8 mouse cellular contexts compared by ENCODE assay signal in genomic region chr6:86370764-86371339, GRCm38 (mm10). TPM values are rescaled to one million over a fixed set of nuclear protein-coding genes. Genes with fewer than 3 reads are reported as not detected.
DNase-seq lines count a peak whose midpoint lies in the region; ATAC-seq and TF ChIP-seq lines count a peak whose summit lies in the region.

TSS of gene Snrpg (plus strand) at chr6:86371304.

- WGBS in kidney, postnatal 0 days = 14% methylated on average over 15 of the region's 15 CpGs
- WGBS in forebrain, embryonic 16.5 days = 16% methylated on average over 15 of the region's 15 CpGs
- WGBS in hindbrain, embryonic 14.5 days = 16% methylated on average over 15 of the region's 15 CpGs
- whole genome bisulfite sequencing in liver, embryonic 16.5 days (ENCODE audit: insufficient replicate concordance) = 12% methylated on average over 15 of the region's 15 CpGs
- WGBS in stomach, postnatal 0 days = 18% methylated on average over 15 of the region's 15 CpGs

- H3K9ac ChIP-seq in kidney, postnatal 0 days (ENCODE audit: low read depth, low read length) = peak within 1 kb of the TSS; percentile 93
- H3K9ac ChIP-seq in forebrain, embryonic 16.5 days (replicated peaks; ENCODE audit: low read depth, low read length) = peak within 1 kb of the TSS; percentile 56
- H3K9ac ChIP-seq in hindbrain, embryonic 14.5 days = peak within 1 kb of the TSS; percentile 90
- peak within 1 kb of the TSS; percentile 74 for H3K9ac ChIP-seq in liver, embryonic 16.5 days (ENCODE audit: low read depth, low read length)
- H3K9ac ChIP-seq in stomach, postnatal 0 days (ENCODE audit: low read length) = peak within 1 kb of the TSS; percentile 91

- peaks cover 19% of the 10 kb centered on the region for H3K4me1 ChIP-seq in kidney, postnatal 0 days (replicated peaks; ENCODE audit: insufficient read depth, low read length)
- H3K4me1 ChIP-seq in forebrain, embryonic 16.5 days (replicated peaks; ENCODE audit: control insufficient read depth, insufficient read depth, low read length) = peaks cover 30% of the 10 kb centered on the region
- H3K4me1 ChIP-seq in hindbrain, embryonic 14.5 days (replicated peaks; ENCODE audit: control insufficient read depth, insufficient read depth, low read length) = peaks cover 31% of the 10 kb centered on the region
- H3K4me1 ChIP-seq in liver, embryonic 16.5 days (ENCODE audit: control insufficient read depth, low read depth, low read length) = peaks cover 33% of the 10 kb centered on the region
- H3K4me1 ChIP-seq in stomach, postnatal 0 days (replicated peaks; ENCODE audit: control insufficient read depth, insufficient read depth) = no peaks in the 10 kb centered on the region; the same call in 1 of the 2 replicates

- no peak for TF ChIP-seq CTCF in kidney, postnatal 0 days (IDR thresholded peaks at IDR 0.05; ENCODE audit: low read depth)
- TF ChIP-seq CTCF in stomach, postnatal 0 days (IDR thresholded peaks at IDR 0.05; ENCODE audit: low read depth) = no peak

- no peaks in the 10 kb centered on the region for H3K9me3 ChIP-seq in kidney, postnatal 0 days (replicated peaks; ENCODE audit: low read length)
- H3K9me3 ChIP-seq in forebrain, embryonic 16.5 days (ENCODE audit: control insufficient read depth, low read length) = no peaks in the 10 kb centered on the region
- H3K9me3 ChIP-seq in hindbrain, embryonic 14.5 days (ENCODE audit: control insufficient read depth, low read length) = no peaks in the 10 kb centered on the region
- H3K9me3 ChIP-seq in liver, embryonic 16.5 days (replicated peaks; ENCODE audit: control insufficient read depth, low read length) = no peaks in the 10 kb centered on the region
- H3K9me3 ChIP-seq in stomach, postnatal 0 days (ENCODE audit: control insufficient read depth, low read length) = no peaks in the 10 kb centered on the region

- ATAC-seq in kidney, postnatal 0 days (replicated peaks; ENCODE audit: low FRiP score, low read depth) = peak; percentile 4; the same call in 1 of the 2 replicates
- ATAC-seq in forebrain, embryonic 16.5 days = peak; percentile 5
- peak; percentile 14; the same call in 1 of the 2 replicates for ATAC-seq in hindbrain, embryonic 14.5 days (ENCODE audit: low FRiP score)
- ATAC-seq in liver, embryonic 16.5 days (ENCODE audit: low read depth) = peak; percentile 6; the same call in 1 of the 2 replicates
- ATAC-seq in stomach, postnatal 0 days (ENCODE audit: low FRiP score, low TSS enrichment) = no peak

- peak within 1 kb of the TSS; percentile 72 for H3K4me3 ChIP-seq in kidney, postnatal 0 days (replicated peaks; ENCODE audit: low read depth, low read length)
- H3K4me3 ChIP-seq in forebrain, embryonic 16.5 days (replicated peaks; ENCODE audit: low read length) = peak within 1 kb of the TSS; percentile 57
- peak within 1 kb of the TSS; percentile 90 for H3K4me3 ChIP-seq in hindbrain, embryonic 14.5 days (replicated peaks; ENCODE audit: low read length)
- peak within 1 kb of the TSS; percentile 69 for H3K4me3 ChIP-seq in liver, embryonic 16.5 days (ENCODE audit: low read depth, low read length)
- peak within 1 kb of the TSS; percentile 82 for H3K4me3 ChIP-seq in stomach, postnatal 0 days (ENCODE audit: low read depth, low read length)

- DNase-seq in kidney, postnatal 0 days (ENCODE audit: low spot score) = no peak
- DNase-seq in kidney, adult 18-20 months = no peak
- peak; percentile 25 for DNase-seq in ZHBTc4 (ENCODE audit: low read depth, low spot score)
- DNase-seq in hindbrain, embryonic 14.5 days (ENCODE audit: low spot score) = peak; percentile 45
- no peak for DNase-seq in stomach, postnatal 0 days (ENCODE audit: low spot score)
- no peak for DNase-seq in cerebellum, adult 8-10 months

- no peaks in the 10 kb centered on the region for H3K27me3 ChIP-seq in kidney, postnatal 0 days (ENCODE audit: insufficient read depth, low read length)
- H3K27me3 ChIP-seq in forebrain, embryonic 16.5 days (replicated peaks; ENCODE audit: control insufficient read depth, insufficient read depth, low read length) = no peaks in the 10 kb centered on the region
- no peaks in the 10 kb centered on the region for H3K27me3 ChIP-seq in hindbrain, embryonic 14.5 days (ENCODE audit: control insufficient read depth, insufficient read depth, low read length)
- H3K27me3 ChIP-seq in liver, embryonic 16.5 days (ENCODE audit: control insufficient read depth, insufficient read depth, low read depth, low read length) = no peaks in the 10 kb centered on the region
- H3K27me3 ChIP-seq in stomach, postnatal 0 days (ENCODE audit: control insufficient read depth, insufficient read depth, low read length) = no peaks in the 10 kb centered on the region

- H3K4me2 ChIP-seq in kidney, postnatal 0 days (ENCODE audit: low read length) = peak within 1 kb of the TSS; percentile 72
- peak within 1 kb of the TSS; percentile 92 for H3K4me2 ChIP-seq in forebrain, embryonic 16.5 days (ENCODE audit: low read length)
- peak within 1 kb of the TSS; percentile 95 for H3K4me2 ChIP-seq in hindbrain, embryonic 14.5 days (replicated peaks)
- H3K4me2 ChIP-seq in liver, embryonic 16.5 days (ENCODE audit: low read depth, low read length) = peak within 1 kb of the TSS; percentile 84
- peak within 1 kb of the TSS; percentile 67 for H3K4me2 ChIP-seq in stomach, postnatal 0 days (replicated peaks; ENCODE audit: low read depth)

- no peak for TF ChIP-seq EP300 in stomach, postnatal 0 days (optimal IDR thresholded peaks at IDR 0.05)

- H3K36me3 ChIP-seq in kidney, postnatal 0 days (ENCODE audit: insufficient read depth, low read length) = 0 out of 2 replicates have a peak, but pooled peaks cover 3% of the 10 kb centered on the region
- H3K36me3 ChIP-seq in forebrain, embryonic 16.5 days (ENCODE audit: control insufficient read depth, insufficient read depth) = no peaks in the 10 kb centered on the region
- peaks cover 24% of the 10 kb centered on the region for H3K36me3 ChIP-seq in hindbrain, embryonic 14.5 days (replicated peaks; ENCODE audit: control insufficient read depth, insufficient read depth)
- no peaks in the 10 kb centered on the region for H3K36me3 ChIP-seq in liver, embryonic 16.5 days (ENCODE audit: control insufficient read depth, insufficient read depth)
- H3K36me3 ChIP-seq in stomach, postnatal 0 days (ENCODE audit: control insufficient read depth, insufficient read depth, low read length) = no peaks in the 10 kb centered on the region

- H3K27ac ChIP-seq in kidney, postnatal 0 days = peak within 1 kb of the TSS; percentile 87
- peak within 1 kb of the TSS; percentile 98 for H3K27ac ChIP-seq in forebrain, embryonic 16.5 days (ENCODE audit: low read length)
- peak within 1 kb of the TSS; percentile 95 for H3K27ac ChIP-seq in hindbrain, embryonic 14.5 days
- H3K27ac ChIP-seq in liver, embryonic 16.5 days (ENCODE audit: low read length) = peak within 1 kb of the TSS; percentile 79
- H3K27ac ChIP-seq in stomach, postnatal 0 days (replicated peaks) = peak within 1 kb of the TSS; percentile 89

RNA-seq across cellular contexts. Expression of gene Snrpg, which starts in this region (rescaled TPM):
- polyA plus RNA-seq in kidney, postnatal 0 days (2015; fragmentation: Nextera tagmentation; extraction: Ambion mirVana) = 490 and 543 TPM in 2 replicates
- polyA plus RNA-seq in forebrain, embryonic 16.5 days (2015; fragmentation: Nextera tagmentation; extraction: Ambion mirVana) = 420 and 457 TPM in 2 replicates
- polyA plus RNA-seq in hindbrain, embryonic 14.5 days (2014; fragmentation: Nextera tagmentation; extraction: Ambion mirVana) = 345 and 410 TPM in 2 replicates
- polyA plus RNA-seq in liver, embryonic 16.5 days (2015; fragmentation: Nextera tagmentation; extraction: Ambion mirVana) = 256 and 289 TPM in 2 replicates
- polyA plus RNA-seq in stomach, postnatal 0 days (2015; fragmentation: Nextera tagmentation; extraction: Ambion mirVana) = 242 and 277 TPM in 2 replicates

Comparison
In these comparisons a context has a peak if more than half of its experiments do, and no peak if none do; other contexts are left out.
1. DNase-seq: peak in ZHBTc4 (single experiment) and hindbrain, embryonic 14.5 days (single experiment); none in kidney, postnatal 0 days (single experiment), kidney, adult 18-20 months (single experiment), stomach, postnatal 0 days (single experiment) and cerebellum, adult 8-10 months (single experiment).
2. Peak in every context shown above with its lines, with median percentiles within 50 percentile points of each other: H3K27ac ChIP-seq, H3K4me2 ChIP-seq, H3K4me3 ChIP-seq and H3K9ac ChIP-seq.